Mouse (Mus musculus) forebrain, embryonic 11.5 days (tissue): ENCODE data around the gene Flvcr1. TPM values are rescaled to one million over a fixed set of nuclear protein-coding genes. Genes with fewer than 3 reads are reported as not detected.

Experiments
- ATAC-seq: fragments of 200-750 bp; cut with Nextera tagmentation; replicated peaks from 2 replicates; pipeline ENCODE4 v1.8.0; 2017; ENCODE audit warnings: moderate TSS enrichment; ENCODE audit not compliant: low FRiP score
- DNase-seq: peaks from one replicate; pipeline ENCODE4 v3.0.0-alpha.2; 2017; ENCODE audit warnings: low spot score
- H3K27ac ChIP-seq: fragments of 300-500 bp; sonication (generic); 2 replicates; pipeline ENCODE4 v1.5.1; 2014; ENCODE audit warnings: low read depth, low read length
- H3K27me3 ChIP-seq: fragments of 300-500 bp; sonication (generic); 2 replicates; pipeline ENCODE4 v1.6.1; 2014; ENCODE audit warnings: mild to moderate bottlenecking, low read length, mixed read lengths; ENCODE audit not compliant: control insufficient read depth, insufficient read depth
- H3K36me3 ChIP-seq: fragments of 300-500 bp; sonication (generic); 2 replicates; pipeline ENCODE4 v1.6.1; 2014; ENCODE audit warnings: mild to moderate bottlenecking, low read length, moderate library complexity, mixed read lengths; ENCODE audit not compliant: control insufficient read depth, insufficient read depth
- H3K4me1 ChIP-seq: fragments of 300-500 bp; sonication (generic); replicated peaks from 2 replicates; pipeline ENCODE4 v1.6.1; 2014; ENCODE audit warnings: low read length, mixed read lengths; ENCODE audit not compliant: control insufficient read depth, insufficient read depth
- H3K4me2 ChIP-seq: fragments of 300-500 bp; sonication (generic); 2 replicates; pipeline ENCODE4 v1.6.1; 2014; ENCODE audit warnings: low read depth, mild to moderate bottlenecking, low read length, moderate library complexity, mixed read lengths; ENCODE audit not compliant: severe bottlenecking
- H3K4me3 ChIP-seq: fragments of 300-500 bp; sonication (generic); 2 replicates; pipeline ENCODE4 v1.5.1; 2014; ENCODE audit warnings: low read depth, low read length
- H3K9ac ChIP-seq: fragments of 300-500 bp; sonication (generic); 2 replicates; pipeline ENCODE4 v1.6.1; 2014; ENCODE audit warnings: low read length
- H3K9me3 ChIP-seq: fragments of 300-500 bp; sonication (generic); 2 replicates; pipeline ENCODE4 v1.6.1; 2016; ENCODE audit warnings: low read length, mixed read lengths; ENCODE audit not compliant: control insufficient read depth
- WGBS: fragments of 180-500 bp; shearing (Covaris S2); extraction: QIAGEN DNeasy Blood & Tissue Kit; methylation state at CpG from one replicate; pipeline ENCODE4 v1.1.7; 2014; 5-methylcytosine and 5-hydroxymethylcytosine counted together
- polyA plus RNA-seq: library from polyadenylated mRNA; unstranded; fragments of >200 nt; fragmentation: Nextera tagmentation; extraction: Ambion mirVana; gene quantifications from 2 replicates; pipeline ENCODE4 v1.2.1, GENCODE M21; 2014

The Flvcr1 gene
- polyA plus RNA-seq, 1 experiment from 2014 or later = 14.0 TPM

- no peak overlapping the region for H3K4me2 ChIP-seq
- no peaks in the 10 kb centered on the region for H3K27me3 ChIP-seq
- no peak overlapping the region for H3K4me3 ChIP-seq
- ATAC-seq (no peak), DNase-seq (no peak)
- no peaks in the 10 kb centered on the region for H3K36me3 ChIP-seq
- H3K4me1 ChIP-seq = no peaks in the 10 kb centered on the region
- no peak overlapping the region for H3K9ac ChIP-seq
- H3K9me3 ChIP-seq = no peaks in the 10 kb centered on the region
- H3K27ac ChIP-seq = no peak overlapping the region
- WGBS = 92% methylated on average over 3 of the region's 3 CpGs
These were observed 27.6 kb upstream of the Flvcr1 start for GRCm38 (mm10) chr1:191053555-191053954.

DNA sequence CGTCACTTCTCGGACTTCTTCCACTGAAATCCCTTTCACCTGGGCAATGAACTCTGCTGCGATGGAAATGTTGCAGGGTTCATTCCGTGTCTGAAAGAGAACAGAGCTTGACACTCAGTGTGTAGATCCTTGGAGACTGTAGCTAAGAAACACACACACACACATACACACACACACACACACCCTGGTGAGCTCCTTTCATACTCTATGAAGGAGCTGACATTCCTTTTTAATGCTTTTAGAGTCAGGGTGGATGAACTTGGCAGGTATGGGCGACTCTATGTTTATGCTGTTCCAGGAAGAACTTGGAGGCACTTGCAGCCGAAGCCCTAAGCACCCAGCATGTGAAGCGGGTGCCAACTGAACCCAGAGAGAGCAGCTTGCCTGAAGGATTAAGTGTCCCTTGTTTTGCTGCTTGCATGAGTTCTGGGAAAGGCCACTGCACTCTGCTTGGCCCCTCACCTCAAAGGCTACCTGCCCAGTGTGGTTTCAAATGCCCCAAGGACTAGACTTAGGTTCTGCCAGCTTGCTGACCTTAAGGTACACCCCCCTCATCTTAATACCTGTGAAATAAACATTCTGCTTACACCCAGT lies 20.4 kb upstream of the Flvcr1 start:
- Histone ChIP-seq H3K27me3 (no peaks in the 10 kb centered on the region), H3K4me3 (no peak overlapping the region), H3K27ac (no peak overlapping the region), H3K4me1 (no peaks in the 10 kb centered on the region), H3K9me3 (no peaks in the 10 kb centered on the region), H3K36me3 (no peaks in the 10 kb centered on the region), H3K9ac (no peak overlapping the region), H3K4me2 (no peak overlapping the region)
- ATAC-seq (no peak), DNase-seq (no peak)
- WGBS = 76% methylated on average over 7 of the region's 7 CpGs

DNA sequence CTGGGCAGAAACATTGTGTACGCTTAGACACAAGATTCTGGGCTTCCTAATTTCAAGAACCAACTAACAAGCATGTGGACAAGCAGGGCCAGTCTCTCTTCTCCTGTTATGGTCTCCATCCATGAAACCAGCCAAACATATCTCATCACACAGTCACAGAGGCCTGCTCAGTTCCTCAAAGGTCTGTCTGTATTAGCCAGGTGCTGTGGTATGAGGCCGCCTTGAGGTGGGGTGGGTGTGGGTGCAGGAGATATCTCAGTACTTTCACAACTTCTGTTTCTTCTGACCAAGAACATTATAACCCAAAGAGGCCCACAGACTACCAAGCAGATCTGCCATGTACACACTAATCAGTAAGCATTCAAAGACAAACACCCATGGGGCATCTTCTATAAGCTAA lies 19.3 kb upstream of the Flvcr1 start:
- WGBS = 89% methylated on average over 2 of the region's 2 CpGs
- Histone ChIP-seq H3K4me3 (no peak overlapping the region), H3K27ac (no peak overlapping the region), H3K4me2 (no peak overlapping the region), H3K9me3 (no peaks in the 10 kb centered on the region), H3K4me1 (no peaks in the 10 kb centered on the region), H3K36me3 (no peaks in the 10 kb centered on the region), H3K9ac (no peak overlapping the region), H3K27me3 (no peaks in the 10 kb centered on the region)
- DNase-seq (no peak), ATAC-seq (no peak)

DNA sequence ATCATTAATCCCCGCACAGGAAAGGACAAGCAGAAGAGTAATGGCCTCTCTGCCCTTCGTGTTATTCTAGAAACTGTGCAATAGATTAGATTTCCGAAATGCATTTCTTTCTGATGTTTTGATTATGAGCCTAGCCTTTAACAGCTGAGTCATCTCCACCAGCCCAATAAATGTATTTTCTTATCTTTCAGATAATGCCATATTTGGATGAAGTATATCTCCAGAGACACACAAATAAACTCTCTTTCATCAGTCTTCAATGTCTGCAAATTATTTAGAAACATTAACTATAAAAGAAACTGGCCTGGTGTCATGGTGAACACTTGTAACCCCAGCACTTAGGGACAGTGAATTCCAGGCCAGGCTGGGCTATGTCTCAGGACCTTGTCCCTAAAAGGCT lies 16.7 kb upstream of the Flvcr1 start:
- DNase-seq (no peak), ATAC-seq (no peak)
- Histone ChIP-seq H3K9me3 (no peaks in the 10 kb centered on the region), H3K27ac (no peak overlapping the region), H3K4me2 (no peak overlapping the region), H3K9ac (no peak overlapping the region), H3K4me1 (no peaks in the 10 kb centered on the region), H3K36me3 (no peaks in the 10 kb centered on the region), H3K27me3 (no peaks in the 10 kb centered on the region), H3K4me3 (no peak overlapping the region)
- WGBS = 87% methylated on average over 3 of the region's 3 CpGs

DNA sequence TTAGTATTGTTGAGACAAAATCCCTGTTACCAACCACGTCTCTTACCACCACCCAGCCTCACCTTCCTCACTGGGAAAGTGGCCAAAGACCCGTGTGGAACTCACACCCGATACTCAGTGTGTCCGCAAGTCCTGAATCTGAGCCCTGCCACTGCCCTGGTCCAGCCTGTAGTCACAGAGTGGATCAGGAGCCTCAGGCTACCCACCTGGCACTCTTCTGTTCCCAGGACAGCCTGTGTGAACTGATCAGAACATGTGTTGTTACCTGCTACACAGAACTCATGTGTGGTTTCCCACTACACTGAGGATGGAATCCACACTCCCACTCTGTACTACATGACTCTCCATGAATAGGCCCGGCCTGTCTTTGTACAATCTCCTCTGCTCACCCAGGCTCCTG lies 16.1 kb upstream of the Flvcr1 start:
- WGBS = 83% methylated on average over 5 of the region's 5 CpGs
- Histone ChIP-seq H3K27me3 (no peaks in the 10 kb centered on the region), H3K9ac (no peak overlapping the region), H3K27ac (no peak overlapping the region), H3K4me3 (no peak overlapping the region), H3K4me2 (no peak overlapping the region), H3K9me3 (no peaks in the 10 kb centered on the region), H3K4me1 (no peaks in the 10 kb centered on the region), H3K36me3 (no peaks in the 10 kb centered on the region)
- no peak for ATAC-seq
- DNase-seq = no peak

- Histone ChIP-seq H3K36me3 (no peaks in the 10 kb centered on the region), H3K9me3 (no peaks in the 10 kb centered on the region), H3K4me1 (no peaks in the 10 kb centered on the region), H3K4me3 (no peak overlapping the region), H3K27ac (no peak overlapping the region), H3K27me3 (no peaks in the 10 kb centered on the region), H3K9ac (no peak overlapping the region), H3K4me2 (no peak overlapping the region)
- DNase-seq (no peak), ATAC-seq (no peak)
These were observed 15.4 kb upstream of the Flvcr1 start for GRCm38 (mm10) chr1:191041352-191041751.

GRCm38 (mm10) chr1:191037999-191038398 lies 12.0 kb upstream of the Flvcr1 start:
- Histone ChIP-seq H3K36me3 (no peaks in the 10 kb centered on the region), H3K4me1 (peaks cover 5% of the 10 kb centered on the region; the same call in 1 of the 2 replicates), H3K27me3 (no peaks in the 10 kb centered on the region), H3K4me2 (no peak overlapping the region), H3K9ac (no peak overlapping the region), H3K4me3 (no peak overlapping the region), H3K27ac (no peak overlapping the region), H3K9me3 (no peaks in the 10 kb centered on the region)
- 93% methylated on average over 4 of the region's 4 CpGs for WGBS
- ATAC-seq = no peak
- no peak for DNase-seq

- Histone ChIP-seq H3K9ac (no peak within 1 kb of the TSS), H3K4me2 (no peak within 1 kb of the TSS), H3K36me3 (no peaks in the 10 kb centered on the region), H3K27me3 (no peaks in the 10 kb centered on the region), H3K4me1 (peaks cover 5% of the 10 kb centered on the region; the same call in 1 of the 2 replicates), H3K9me3 (no peaks in the 10 kb centered on the region), H3K27ac (no peak within 1 kb of the TSS), H3K4me3 (no peak within 1 kb of the TSS)
- 79% methylated on average over 6 of the region's 6 CpGs for WGBS
- DNase-seq (no peak), ATAC-seq (no peak)
These were observed 10.8 kb upstream of the Flvcr1 start, which contains the start of gene Spata45 for GRCm38 (mm10) chr1:191036554-191037334. TSS of gene Spata45 (plus strand) at chr1:191036639.

DNA sequence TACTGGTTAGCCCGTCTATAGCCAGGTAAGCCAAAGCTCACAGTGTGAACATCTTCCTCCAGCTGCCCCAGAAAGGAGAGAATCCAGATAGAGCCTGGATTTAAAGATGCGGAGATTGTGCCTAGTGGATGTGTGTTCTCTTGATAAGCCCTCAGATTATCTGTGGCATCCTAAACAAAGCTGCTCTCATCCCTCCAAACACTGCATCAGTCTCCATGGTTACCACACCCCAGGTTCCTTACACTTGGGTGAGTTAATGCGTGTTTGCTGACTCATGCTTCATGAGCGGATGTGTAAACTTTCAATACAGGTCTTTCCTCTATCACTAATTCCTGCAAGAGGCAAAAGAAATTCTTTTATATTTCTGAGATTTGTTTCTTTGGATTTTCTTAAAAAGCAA lies 9.7 kb upstream of the Flvcr1 start:
- 24% methylated on average over 4 of the region's 4 CpGs for WGBS
- ATAC-seq = no peak
- Histone ChIP-seq H3K27me3 (no peaks in the 10 kb centered on the region), H3K36me3 (no peaks in the 10 kb centered on the region), H3K4me2 (no peak overlapping the region), H3K9ac (no peak overlapping the region), H3K4me3 (no peak overlapping the region), H3K27ac (no peak overlapping the region), H3K9me3 (no peaks in the 10 kb centered on the region), H3K4me1 (peaks cover 5% of the 10 kb centered on the region; the same call in 1 of the 2 replicates)
- no peak for DNase-seq
